Mouse (Mus musculus) spleen, adult 2 months (tissue): Measurements from ENCODE around the gene Il17c. TPM values are rescaled to one million over a fixed set of nuclear protein-coding genes. Genes with fewer than 3 reads are reported as not detected.

Experiments
- DNase-seq, 2 experiments: peaks; one replicate each; pipeline versions ENCODE4 v3.0.0 to v3.0.0-alpha.2; 2012 to 2021; ENCODE audit warnings: low spot score in 2 of 2, low read depth in 1 of 2
- H3K27ac ChIP-seq: fragments of 200-500 bp; 2 replicates; pipeline ENCODE4 v1.5.1; 2012; ENCODE audit warnings: low read length, inconsistent platforms; ENCODE audit not compliant: insufficient read depth
- H3K27me3 ChIP-seq: fragments of 200-500 bp; 2 replicates; pipeline ENCODE4 v1.6.1; 2012; ENCODE audit warnings: mild to moderate bottlenecking, moderate library complexity, low read length, inconsistent platforms; ENCODE audit not compliant: control insufficient read depth, insufficient read depth
- H3K36me3 ChIP-seq: fragments of 200-500 bp; 2 replicates; pipeline ENCODE4 v1.6.1; 2012; ENCODE audit warnings: mild to moderate bottlenecking, low read length, inconsistent platforms; ENCODE audit not compliant: control insufficient read depth, insufficient read depth
- H3K4me1 ChIP-seq: fragments of 200-500 bp; 2 replicates; pipeline ENCODE4 v1.6.1; 2011; ENCODE audit warnings: inconsistent platforms; ENCODE audit not compliant: control insufficient read depth, insufficient read depth, insufficient read length
- H3K4me3 ChIP-seq: fragments of 200-500 bp; 2 replicates; pipeline ENCODE4 v1.5.1; 2011; ENCODE audit warnings: mild to moderate bottlenecking, inconsistent platforms; ENCODE audit not compliant: insufficient read depth, insufficient read length; ENCODE audit errors: extremely low read depth
- CTCF ChIP-seq: fragments of 200-500 bp; IDR thresholded peaks from 2 replicates; pipeline ENCODE4 v1.5.1; 2011; ENCODE audit warnings: mild to moderate bottlenecking, inconsistent platforms; ENCODE audit not compliant: insufficient read depth, insufficient read length, insufficient replicate concordance; ENCODE audit errors: extremely low read depth
- POLR2A ChIP-seq: fragments of 200-500 bp; IDR thresholded peaks from 2 replicates; pipeline ENCODE4 v1.6.1; 2011; ENCODE audit warnings: low read depth, low read length, inconsistent platforms
- WGBS: fragments of 180-500 bp; shearing (Covaris S2); methylation state at CpG from one replicate; pipeline ENCODE4 v1.1.7; 2018; 5-methylcytosine and 5-hydroxymethylcytosine counted together
- polyA plus RNA-seq: library from polyadenylated mRNA; depleted of rRNA; stranded (reverse); fragments of >200 nt; gene quantifications from 2 replicates; pipeline ENCODE4 v1.2.3, GENCODE M21; 2012

Il17c gene
- polyA plus RNA-seq, 1 experiment: 0.28 TPM

GRCm38 (mm10) chr8:122436146-122436545 is 14.3 kb downstream of the Il17c start:
- 54% methylated on average over 9 of the region's 9 CpGs for WGBS
- Histone ChIP-seq H3K36me3 (no peaks in the 10 kb centered on the region; the same call in 1 of the 2 replicates), H3K4me3 (no peak overlapping the region), H3K4me1 (peaks cover 21% of the 10 kb centered on the region), H3K27me3 (no peaks in the 10 kb centered on the region), H3K27ac (no peak overlapping the region)
- DNase-seq: no peak
- TF ChIP-seq POLR2A (no peak), CTCF (no peak)

DNA sequence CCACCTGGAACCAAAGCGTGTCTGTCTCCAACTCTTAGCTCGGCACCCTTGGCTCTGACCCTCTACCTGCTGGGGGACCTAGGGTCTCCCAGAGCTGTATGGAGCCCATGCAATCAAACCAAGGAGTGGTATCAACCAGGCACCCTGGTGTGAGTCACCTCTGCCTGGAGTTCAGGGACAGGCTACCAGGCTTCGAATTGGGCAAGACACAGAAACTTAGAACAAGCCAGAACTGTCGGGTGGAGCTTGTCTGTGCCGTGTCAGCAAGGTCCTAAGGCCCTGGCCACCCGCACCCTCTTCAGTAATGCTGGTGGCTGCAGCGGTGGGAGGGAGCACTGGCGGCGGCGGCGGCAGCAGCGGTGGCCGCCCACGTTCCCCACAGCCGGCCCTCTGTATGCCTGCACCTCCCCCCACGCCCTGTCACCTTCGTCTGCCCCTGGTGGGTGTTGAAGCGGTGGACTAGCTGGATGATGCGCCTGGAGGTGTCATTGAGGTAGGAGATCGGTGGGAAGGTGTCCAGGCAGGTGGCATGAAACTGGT is 14.8 kb downstream of the Il17c start:
- WGBS: 82% methylated on average over 20 of the region's 20 CpGs
- TF ChIP-seq CTCF (no peak), POLR2A (no peak)
- no peak for DNase-seq
- Histone ChIP-seq H3K36me3 (no peaks in the 10 kb centered on the region; the same call in 1 of the 2 replicates), H3K4me1 (peaks cover 21% of the 10 kb centered on the region), H3K27ac (peak overlapping the region; percentile 18; the same call in 1 of the 2 replicates), H3K27me3 (no peaks in the 10 kb centered on the region), H3K4me3 (no peak overlapping the region)

- 63% methylated on average over 13 of the region's 13 CpGs for WGBS
- H3K27ac ChIP-seq: peak overlapping the region; percentile 89
- TF ChIP-seq CTCF: no peak
- TF ChIP-seq POLR2A: no peak
Measured at GRCm38 (mm10) chr8:122437708-122438331, 16.0 kb downstream of the Il17c start.

DNA sequence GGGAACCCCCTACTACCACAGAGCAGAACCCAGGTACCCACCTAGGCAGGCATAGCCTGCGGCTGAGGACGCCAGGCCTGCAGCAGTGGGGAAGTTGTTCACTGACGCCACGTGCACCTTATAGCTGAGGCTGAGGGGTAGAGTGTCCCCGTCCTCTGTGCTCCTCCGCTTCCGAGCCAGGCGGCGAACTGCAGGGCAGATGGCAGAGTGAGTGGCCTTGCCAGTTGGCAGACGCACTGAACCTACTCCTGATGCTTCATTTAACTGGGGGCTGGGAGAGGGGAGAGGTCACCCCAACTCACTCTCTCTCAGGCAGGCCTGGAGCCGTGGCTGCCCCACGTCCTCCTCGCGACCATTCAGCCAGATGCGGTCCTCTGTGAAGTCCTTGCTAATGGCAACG is 17.5 kb downstream of the Il17c start:
- Histone ChIP-seq H3K4me3 (no peak overlapping the region), H3K27me3 (no peaks in the 10 kb centered on the region), H3K4me1 (peaks cover 21% of the 10 kb centered on the region), H3K36me3 (no peaks in the 10 kb centered on the region; the same call in 1 of the 2 replicates), H3K27ac (no peak overlapping the region)
- WGBS: 92% methylated on average over 16 of the region's 16 CpGs
- no peak for TF ChIP-seq POLR2A
- no peak for TF ChIP-seq CTCF
- DNase-seq: no peak

More at GRCm38 (mm10) chr8:122437708-122438331, 16.0 kb downstream of the Il17c start:
- Histone ChIP-seq H3K36me3 (no peaks in the 10 kb centered on the region; the same call in 1 of the 2 replicates), H3K4me3 (peak overlapping the region; percentile 56), H3K4me1 (peaks cover 24% of the 10 kb centered on the region), H3K27me3 (no peaks in the 10 kb centered on the region)
- DNase-seq: no peak

GRCm38 (mm10) chr8:122441326-122441725 is 19.5 kb downstream of the Il17c start:
- Histone ChIP-seq H3K4me3 (no peak overlapping the region), H3K36me3 (no peaks in the 10 kb centered on the region; the same call in 1 of the 2 replicates), H3K27me3 (no peaks in the 10 kb centered on the region), H3K27ac (no peak overlapping the region), H3K4me1 (peaks cover 23% of the 10 kb centered on the region)
- no peak for TF ChIP-seq POLR2A
- no peak for TF ChIP-seq CTCF
- WGBS: 91% methylated on average over 1 of the region's 1 CpGs
- no peak for DNase-seq

- no peaks in the 10 kb centered on the region; the same call in 1 of the 2 replicates for H3K36me3 ChIP-seq
- no peak for TF ChIP-seq POLR2A
- TF ChIP-seq CTCF: no peak
- H3K4me1 ChIP-seq: peaks cover 17% of the 10 kb centered on the region
- WGBS: 56% methylated on average over 7 of the region's 7 CpGs
- no peak for DNase-seq
- H3K4me3 ChIP-seq: peak overlapping the region; percentile 76; the same call in 1 of the 2 replicates
- H3K27ac ChIP-seq: no peak overlapping the region
- no peaks in the 10 kb centered on the region for H3K27me3 ChIP-seq
Measured at GRCm38 (mm10) chr8:122442356-122442755, 20.5 kb downstream of the Il17c start.

DNA sequence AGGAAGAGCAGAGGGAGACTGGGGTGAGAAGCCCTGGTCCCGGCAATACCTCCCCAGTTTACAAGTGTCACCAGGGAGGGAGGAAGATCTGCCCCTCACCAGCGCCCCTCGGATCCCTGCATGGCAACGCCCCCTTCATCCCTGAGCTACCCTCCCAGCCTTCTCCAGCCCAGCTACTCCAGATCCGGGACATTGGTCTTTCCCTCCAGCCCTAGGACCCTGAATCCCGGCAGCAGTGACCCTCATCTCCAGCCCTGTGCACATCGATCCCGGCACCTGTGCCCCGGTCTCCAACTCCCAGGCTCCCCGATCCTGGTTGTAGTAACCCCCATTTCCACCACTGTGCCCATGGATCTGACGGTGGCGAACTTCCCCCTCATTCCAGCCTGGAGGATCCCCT is 21.0 kb downstream of the Il17c start:
- Histone ChIP-seq H3K4me1 (peaks cover 13% of the 10 kb centered on the region), H3K27ac (no peak overlapping the region), H3K36me3 (no peaks in the 10 kb centered on the region; the same call in 1 of the 2 replicates), H3K4me3 (peak overlapping the region; percentile 76), H3K27me3 (no peaks in the 10 kb centered on the region)
- DNase-seq: no peak
- TF ChIP-seq CTCF (no peak), POLR2A (no peak)
- 2% methylated on average over 12 of the region's 12 CpGs for WGBS
